Mouse (Mus musculus): Measurements from ENCODE around the gene Cd24a. TPM values are rescaled to one million over a fixed set of nuclear protein-coding genes. Genes with fewer than 3 reads are reported as not detected.

The Cd24a gene
- 269 and 314 TPM in 2 replicates for polyA plus RNA-seq (2016; fragmentation: Nextera tagmentation; extraction: Ambion mirVana)

DNA sequence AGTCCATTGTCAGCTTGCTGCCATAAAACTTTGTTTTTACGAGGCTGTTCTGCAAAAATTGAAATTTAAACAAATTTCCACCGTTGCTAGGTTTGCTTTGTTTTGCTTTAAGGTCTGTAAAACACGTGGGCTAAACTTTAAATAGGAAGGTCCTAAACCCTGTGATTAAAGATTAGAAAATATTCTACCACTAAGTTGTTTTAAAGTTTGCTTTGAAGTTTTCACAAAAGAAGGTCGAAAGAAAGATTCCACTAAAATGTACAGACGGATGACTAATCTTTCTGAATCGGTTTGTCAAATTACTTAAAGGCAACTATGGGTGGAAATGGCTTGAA is at the start of gene Cd24a:
Cd24a (plus strand) TSS at position 288 of the 335 bp plus-strand sequence.
- H3K4me1 ChIP-seq, result peaks cover 35% of the 10 kb centered on the region
- H3K9me3 ChIP-seq (replicated peaks), result no peaks in the 10 kb centered on the region
- H3K4me3 ChIP-seq, result peak within 1 kb of the TSS; percentile 70
- under 1% methylated on average over 6 of the region's 6 CpGs for WGBS
- H3K36me3 ChIP-seq, result peaks cover 15% of the 10 kb centered on the region
- peaks cover 21% of the 10 kb centered on the region for H3K27me3 ChIP-seq (ENCODE audit: low read depth, poor library complexity, severe bottlenecking)
- no peak for DNase-seq (ENCODE audit: low spot score)
- H3K27ac ChIP-seq (replicated peaks), result peak within 1 kb of the TSS; percentile 94

DNA sequence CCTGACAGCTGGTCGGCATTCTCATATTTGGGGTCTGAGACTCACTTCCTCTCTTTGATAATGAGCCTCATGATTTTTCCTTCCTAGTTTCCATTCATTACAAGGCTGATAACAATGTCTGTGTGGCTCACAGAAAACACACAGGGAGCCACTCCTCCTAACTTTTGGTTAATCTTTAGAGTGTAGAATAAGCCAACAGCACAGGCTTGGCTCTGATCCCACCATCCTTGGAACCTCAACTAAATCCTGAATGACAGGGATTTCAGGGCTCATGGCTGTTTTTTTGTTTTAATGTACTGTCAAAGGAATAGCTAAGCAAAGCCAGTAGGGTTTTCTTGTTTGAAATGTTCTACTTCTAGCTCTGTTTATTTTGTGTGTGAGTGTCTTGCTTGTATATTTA is 43.7 kb upstream of the Cd24a start:
- 98% methylated on average over 1 of the region's 1 CpGs for WGBS
- no peak overlapping the region for H3K27ac ChIP-seq (replicated peaks)
- H3K4me3 ChIP-seq, result no peak overlapping the region
- DNase-seq (ENCODE audit: low spot score), result no peak
- H3K9me3 ChIP-seq (replicated peaks), result no peaks in the 10 kb centered on the region
- H3K4me1 ChIP-seq, result peaks cover 3% of the 10 kb centered on the region
- no peaks in the 10 kb centered on the region for H3K27me3 ChIP-seq (ENCODE audit: low read depth, poor library complexity, severe bottlenecking)
- peaks cover 58% of the 10 kb centered on the region for H3K36me3 ChIP-seq

DNA sequence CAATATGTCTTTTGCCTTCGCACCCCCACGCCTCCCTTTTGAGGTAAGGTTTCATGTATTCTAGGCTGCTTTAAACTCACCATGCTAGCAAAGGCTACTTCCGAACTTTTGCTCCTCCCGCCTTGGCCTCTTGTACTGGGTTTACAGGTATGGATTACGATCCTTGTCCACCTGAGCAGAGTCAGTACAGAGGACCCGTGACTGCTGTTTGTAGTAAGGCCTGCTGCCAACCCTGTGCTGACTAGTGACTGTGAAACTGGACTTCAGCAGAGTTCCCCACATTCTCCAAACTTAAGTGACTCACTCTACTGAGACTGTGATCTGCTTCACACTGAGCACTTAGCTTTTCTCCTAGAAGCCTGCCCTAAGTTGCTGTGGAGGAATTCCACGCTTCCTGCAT is 40.4 kb upstream of the Cd24a start:
- no peak overlapping the region for H3K27ac ChIP-seq (replicated peaks)
- H3K9me3 ChIP-seq (replicated peaks), result no peaks in the 10 kb centered on the region
- H3K27me3 ChIP-seq (ENCODE audit: low read depth, poor library complexity, severe bottlenecking), result no peaks in the 10 kb centered on the region
- DNase-seq (ENCODE audit: low spot score), result no peak
- 95% methylated on average over 7 of the region's 7 CpGs for WGBS
- peaks cover 18% of the 10 kb centered on the region for H3K4me1 ChIP-seq
- H3K36me3 ChIP-seq, result peaks cover 27% of the 10 kb centered on the region
- no peak overlapping the region for H3K4me3 ChIP-seq

DNA sequence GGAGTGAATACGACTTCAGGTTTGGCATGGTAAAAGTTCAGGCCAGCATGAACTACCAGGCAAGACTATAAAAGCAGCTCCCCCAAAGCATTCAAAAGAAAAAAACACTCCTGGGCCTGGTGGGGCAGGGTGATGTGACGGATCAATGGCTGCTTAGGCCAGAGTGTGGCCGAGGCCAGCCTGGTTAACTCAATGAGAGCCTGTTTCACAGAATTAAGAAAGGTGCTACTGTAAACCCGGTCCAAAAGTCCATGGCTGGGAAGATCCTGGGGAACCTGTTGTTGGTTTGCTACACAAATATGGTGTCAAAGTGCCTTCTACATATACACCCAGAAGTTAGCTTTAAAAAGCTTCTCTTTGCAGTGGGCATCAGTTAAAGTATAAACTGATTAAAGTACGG is 39.3 kb upstream of the Cd24a start:
- Histone ChIP-seq H3K4me3 (no peak overlapping the region), H3K27me3 (ENCODE audit: low read depth, poor library complexity, severe bottlenecking) (no peaks in the 10 kb centered on the region), H3K27ac (replicated peaks) (no peak overlapping the region), H3K36me3 (peaks cover 16% of the 10 kb centered on the region), H3K9me3 (replicated peaks) (no peaks in the 10 kb centered on the region), H3K4me1 (peaks cover 18% of the 10 kb centered on the region)
- 91% methylated on average over 5 of the region's 5 CpGs for WGBS
- DNase-seq (ENCODE audit: low spot score), result no peak

DNA sequence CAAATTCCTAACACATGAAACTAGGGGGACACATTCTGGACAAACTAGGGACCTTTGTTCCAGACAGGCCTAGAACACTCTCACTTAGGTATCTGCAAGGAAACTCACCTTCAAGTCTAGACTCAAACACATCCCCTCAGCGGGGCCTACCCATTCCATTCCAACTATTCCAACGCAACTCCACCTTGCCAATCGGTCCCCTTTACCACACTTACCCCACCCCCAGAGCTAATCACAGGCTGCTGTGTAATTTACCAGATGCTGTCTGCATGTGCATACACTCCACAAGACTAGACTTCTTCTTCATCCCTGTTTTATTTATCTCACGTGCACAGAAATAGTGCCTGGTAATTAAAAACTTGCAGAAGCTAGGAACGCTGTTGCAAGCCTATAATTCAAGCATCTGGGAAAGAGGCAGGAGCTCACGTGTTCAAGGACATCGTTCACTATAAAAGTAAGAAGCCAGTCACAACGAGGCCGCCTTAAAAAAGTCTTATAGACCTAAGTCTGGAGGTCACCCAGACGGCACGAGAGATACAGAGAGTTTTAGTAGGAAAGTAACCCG is 38.3 kb upstream of the Cd24a start:
- Histone ChIP-seq H3K4me3 (peak overlapping the region; percentile 91), H3K27ac (replicated peaks) (peak overlapping the region; percentile 89), H3K9me3 (replicated peaks) (no peaks in the 10 kb centered on the region), H3K4me1 (peaks cover 18% of the 10 kb centered on the region), H3K36me3 (peaks cover 16% of the 10 kb centered on the region), H3K27me3 (ENCODE audit: low read depth, poor library complexity, severe bottlenecking) (no peaks in the 10 kb centered on the region)
- DNase-seq (ENCODE audit: low spot score), result no peak
- 23% methylated on average over 12 of the region's 12 CpGs for WGBS

DNA sequence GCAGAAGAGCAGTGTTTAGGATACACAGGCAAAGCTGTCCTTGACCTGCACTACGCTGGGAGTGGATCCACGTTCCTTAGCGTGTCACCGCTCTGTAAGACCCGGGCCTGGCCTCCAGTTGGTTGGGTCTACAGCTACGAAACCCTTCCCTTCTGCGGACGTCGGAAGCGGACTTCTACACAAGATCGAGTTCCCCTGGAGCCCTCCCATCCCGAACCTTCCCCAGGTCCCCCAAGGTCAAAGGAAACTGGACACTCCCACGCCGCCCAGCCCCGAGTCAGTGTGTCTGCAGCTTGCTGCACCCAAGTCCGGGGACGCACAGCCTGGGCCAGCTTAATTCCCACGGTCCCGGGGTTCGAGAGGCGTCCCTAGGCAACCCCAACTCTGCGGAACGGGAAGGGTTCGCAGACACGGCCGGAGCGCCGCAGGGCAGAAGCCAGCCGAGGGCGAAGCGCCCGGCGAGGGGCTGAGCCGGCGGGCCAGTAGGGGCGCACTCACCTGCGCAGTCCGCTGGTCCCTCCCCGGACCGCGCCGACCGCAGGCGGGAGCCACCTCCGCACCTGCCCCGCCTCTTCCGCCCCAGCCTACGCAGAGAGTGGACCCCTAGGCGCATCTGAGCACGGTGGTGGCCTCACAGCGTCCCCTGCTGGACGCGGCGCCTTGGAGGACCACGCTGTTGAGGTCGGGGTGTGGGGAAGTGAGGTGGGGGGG is 37.5 kb upstream of the Cd24a start, which contains the start of gene 1700021F05Rik:
1700021F05Rik (minus strand) TSS at position 553 of the 711 bp plus-strand sequence.
- Histone ChIP-seq H3K27ac (replicated peaks) (peak within 1 kb of the TSS; percentile 89), H3K36me3 (peaks cover 10% of the 10 kb centered on the region), H3K9me3 (replicated peaks) (no peaks in the 10 kb centered on the region), H3K27me3 (ENCODE audit: low read depth, poor library complexity, severe bottlenecking) (no peaks in the 10 kb centered on the region), H3K4me1 (peaks cover 18% of the 10 kb centered on the region), H3K4me3 (peak within 1 kb of the TSS; percentile 91)
- DNase-seq (ENCODE audit: low spot score), result peak; percentile 96
- WGBS, result under 1% methylated on average over 52 of the region's 56 CpGs

DNA sequence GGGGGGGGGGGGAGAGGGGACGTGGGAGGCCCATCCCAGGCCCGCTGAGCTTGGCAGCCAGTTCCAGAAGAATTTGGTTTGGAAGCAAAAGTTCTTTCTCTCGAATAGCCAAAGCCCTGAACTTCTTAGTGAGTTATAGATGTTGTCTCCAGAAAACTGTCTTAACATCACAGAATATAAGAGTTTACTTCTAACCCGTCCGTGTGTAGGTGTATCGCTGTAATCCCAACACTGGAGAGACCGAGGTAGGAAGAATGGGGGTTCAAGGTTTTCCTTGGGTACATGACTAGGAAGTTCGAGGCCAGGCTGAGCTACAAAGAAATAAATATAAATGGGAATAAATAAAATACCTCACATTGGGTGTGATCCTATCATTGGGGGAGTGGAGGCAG is 36.9 kb upstream of the Cd24a start:
- DNase-seq (ENCODE audit: low spot score), result no peak
- H3K36me3 ChIP-seq, result peaks cover 4% of the 10 kb centered on the region
- H3K27me3 ChIP-seq (ENCODE audit: low read depth, poor library complexity, severe bottlenecking), result no peaks in the 10 kb centered on the region
- H3K4me3 ChIP-seq, result peak overlapping the region; percentile 91
- H3K4me1 ChIP-seq, result peaks cover 18% of the 10 kb centered on the region
- 53% methylated on average over 8 of the region's 8 CpGs for WGBS
- H3K9me3 ChIP-seq (replicated peaks), result no peaks in the 10 kb centered on the region
- H3K27ac ChIP-seq (replicated peaks), result peak overlapping the region; percentile 89

DNA sequence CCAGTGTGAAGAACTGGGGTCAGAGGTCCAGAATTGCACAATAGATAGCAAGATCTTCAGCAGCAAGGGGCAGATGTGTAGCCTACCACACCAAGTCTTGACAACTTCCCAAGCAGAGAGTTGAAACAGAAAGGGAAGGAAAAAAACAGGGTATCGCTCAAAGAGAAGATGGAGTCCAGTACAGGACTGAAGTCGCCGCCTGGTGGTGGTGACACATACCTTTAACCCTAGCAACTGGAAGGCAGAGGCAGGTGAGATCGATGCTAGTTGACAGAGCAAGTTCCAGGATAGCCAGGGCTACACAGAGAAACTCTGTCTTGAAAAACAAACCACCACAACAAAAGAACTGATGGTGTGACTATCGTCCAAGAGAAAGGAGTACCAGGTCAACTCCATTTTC is 28.7 kb upstream of the Cd24a start:
- no peak for DNase-seq (ENCODE audit: low spot score)
- no peaks in the 10 kb centered on the region for H3K27me3 ChIP-seq (ENCODE audit: low read depth, poor library complexity, severe bottlenecking)
- H3K27ac ChIP-seq (replicated peaks), result no peak overlapping the region
- no peaks in the 10 kb centered on the region for H3K36me3 ChIP-seq
- WGBS, result 56% methylated on average over 5 of the region's 5 CpGs
- no peaks in the 10 kb centered on the region for H3K9me3 ChIP-seq (replicated peaks)
- peaks cover 9% of the 10 kb centered on the region for H3K4me1 ChIP-seq
- H3K4me3 ChIP-seq, result no peak overlapping the region

DNA sequence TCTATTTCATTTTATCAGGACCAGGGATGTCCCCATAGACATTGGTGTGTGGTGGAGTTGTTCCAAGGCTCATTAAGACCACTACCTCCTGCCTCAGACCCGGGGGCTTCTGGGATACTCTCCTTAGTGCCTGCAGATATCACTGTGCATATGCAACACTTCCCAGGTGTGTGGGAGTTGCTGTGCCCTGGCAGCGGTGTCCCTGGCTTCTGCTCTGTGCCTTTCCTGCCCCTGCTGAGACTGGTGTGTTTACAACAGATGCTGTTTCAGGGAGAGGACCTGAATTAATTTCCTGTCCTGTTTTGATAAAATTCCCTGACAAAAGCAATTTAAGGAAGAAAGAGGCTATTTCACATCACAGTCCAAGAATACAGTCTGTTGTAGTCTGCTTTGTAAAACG is 27.2 kb upstream of the Cd24a start:
- H3K27me3 ChIP-seq (ENCODE audit: low read depth, poor library complexity, severe bottlenecking), result no peaks in the 10 kb centered on the region
- no peak overlapping the region for H3K27ac ChIP-seq (replicated peaks)
- no peak for DNase-seq (ENCODE audit: low spot score)
- H3K36me3 ChIP-seq, result no peaks in the 10 kb centered on the region
- no peaks in the 10 kb centered on the region for H3K9me3 ChIP-seq (replicated peaks)
- H3K4me1 ChIP-seq, result peaks cover 9% of the 10 kb centered on the region
- H3K4me3 ChIP-seq, result no peak overlapping the region
- 40% methylated on average over 3 of the region's 3 CpGs for WGBS

DNA sequence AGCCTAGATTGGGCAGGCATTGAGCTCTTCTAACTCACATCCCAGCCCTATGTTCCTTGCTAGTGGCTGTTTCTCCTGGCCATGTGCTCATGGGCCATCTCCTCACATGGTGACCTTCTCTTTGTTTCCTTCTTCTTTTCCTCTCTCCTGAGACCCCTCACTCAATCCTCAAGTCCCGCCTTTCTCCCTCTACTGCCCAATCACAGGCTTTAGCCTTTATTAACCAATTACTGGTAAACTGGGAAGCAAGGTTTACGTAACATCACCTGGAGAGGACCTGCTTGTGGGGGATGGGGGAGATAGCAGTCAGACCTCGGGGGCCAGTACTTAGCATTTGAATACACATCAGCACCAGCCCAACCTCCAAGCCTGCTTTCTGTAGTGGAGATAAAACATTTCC is 26.7 kb upstream of the Cd24a start:
- no peaks in the 10 kb centered on the region for H3K36me3 ChIP-seq
- DNase-seq (ENCODE audit: low spot score), result no peak
- H3K4me3 ChIP-seq, result no peak overlapping the region
- no peaks in the 10 kb centered on the region for H3K9me3 ChIP-seq (replicated peaks)
- H3K27ac ChIP-seq (replicated peaks), result no peak overlapping the region
- H3K4me1 ChIP-seq, result peaks cover 9% of the 10 kb centered on the region
- 28% methylated on average over 3 of the region's 3 CpGs for WGBS
- no peaks in the 10 kb centered on the region for H3K27me3 ChIP-seq (ENCODE audit: low read depth, poor library complexity, severe bottlenecking)

DNA sequence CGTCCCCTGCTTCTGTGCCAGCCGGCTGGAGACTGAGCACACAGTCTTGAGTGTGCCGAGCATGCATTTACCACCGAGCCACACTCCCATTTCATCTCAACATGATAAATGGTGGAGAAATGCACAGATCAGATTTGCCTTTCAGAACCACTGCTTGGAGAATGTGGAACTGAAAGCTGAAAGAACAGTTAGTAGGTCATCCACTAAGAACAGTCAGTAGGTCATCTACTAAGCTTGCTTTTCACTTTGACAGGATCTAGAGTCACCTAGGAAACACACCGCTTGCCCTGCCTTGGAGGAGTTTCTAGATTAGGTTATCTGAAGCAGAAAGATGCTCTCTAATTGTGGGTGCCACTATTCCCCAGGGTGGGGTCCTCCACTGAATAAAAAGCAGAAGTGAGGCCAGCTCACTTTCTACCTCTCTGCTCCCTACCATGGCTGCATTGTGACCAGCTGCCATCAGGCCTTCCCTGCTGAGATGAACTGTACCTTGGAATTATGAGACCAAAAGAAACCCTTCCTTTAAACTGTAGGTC is 20.4 kb upstream of the Cd24a start:
- WGBS, result 92% methylated on average over 5 of the region's 5 CpGs
- no peak overlapping the region for H3K27ac ChIP-seq (replicated peaks)
- no peak overlapping the region for H3K4me3 ChIP-seq
- no peaks in the 10 kb centered on the region for H3K9me3 ChIP-seq (replicated peaks)
- no peaks in the 10 kb centered on the region for H3K36me3 ChIP-seq
- no peaks in the 10 kb centered on the region for H3K27me3 ChIP-seq (ENCODE audit: low read depth, poor library complexity, severe bottlenecking)
- DNase-seq (ENCODE audit: low spot score), result no peak
- no peaks in the 10 kb centered on the region for H3K4me1 ChIP-seq

DNA sequence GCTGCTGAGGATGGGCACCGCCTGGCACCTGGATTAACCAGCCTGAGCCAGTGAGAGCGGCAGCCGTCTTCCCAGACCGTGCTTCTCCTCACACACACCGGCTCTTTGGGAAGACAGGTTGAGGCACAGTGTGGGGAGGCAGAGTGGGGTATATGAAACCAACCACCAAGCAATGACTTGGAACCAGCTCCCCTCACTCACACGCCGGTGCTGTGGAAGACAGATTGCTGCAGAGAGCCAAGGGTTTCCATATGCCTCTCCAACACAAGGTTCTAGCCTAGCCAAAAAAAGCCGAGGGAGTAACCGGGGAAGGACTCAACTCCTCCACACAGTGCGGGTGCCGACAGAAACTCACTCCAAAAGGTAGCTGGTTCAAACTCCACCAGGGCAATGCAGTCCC is 18.8 kb upstream of the Cd24a start:
- H3K4me1 ChIP-seq, result no peaks in the 10 kb centered on the region
- H3K4me3 ChIP-seq, result no peak overlapping the region
- no peak overlapping the region for H3K27ac ChIP-seq (replicated peaks)
- no peak for DNase-seq (ENCODE audit: low spot score)
- no peaks in the 10 kb centered on the region for H3K36me3 ChIP-seq
- H3K9me3 ChIP-seq (replicated peaks), result 0 out of 2 replicates have a peak, but pooled peaks cover 3% of the 10 kb centered on the region
- H3K27me3 ChIP-seq (ENCODE audit: low read depth, poor library complexity, severe bottlenecking), result no peaks in the 10 kb centered on the region
- 81% methylated on average over 11 of the region's 11 CpGs for WGBS

DNA sequence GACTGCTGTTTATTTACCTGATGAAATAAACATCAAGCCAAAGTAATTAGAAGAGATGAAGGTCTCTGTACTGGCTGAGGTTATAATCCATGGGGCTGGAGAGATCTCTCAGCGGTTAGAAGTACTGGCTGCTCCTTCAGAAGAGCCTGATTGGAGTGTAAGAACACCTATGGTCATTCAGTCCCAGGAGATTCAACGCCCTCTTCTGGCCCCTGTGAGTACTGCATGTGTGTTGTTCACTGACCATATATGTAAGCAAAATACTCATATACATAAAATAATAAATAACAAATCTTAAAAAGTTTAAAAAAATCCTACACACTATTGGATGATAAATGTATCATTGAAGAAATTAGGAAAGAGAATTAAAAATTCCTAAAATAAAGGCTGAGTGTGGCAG is 17.3 kb upstream of the Cd24a start:
- no peaks in the 10 kb centered on the region for H3K4me1 ChIP-seq
- no peak overlapping the region for H3K27ac ChIP-seq (replicated peaks)
- DNase-seq (ENCODE audit: low spot score), result no peak
- 39% methylated on average over 2 of the region's 2 CpGs for WGBS
- H3K4me3 ChIP-seq, result no peak overlapping the region
- no peaks in the 10 kb centered on the region for H3K27me3 ChIP-seq (ENCODE audit: low read depth, poor library complexity, severe bottlenecking)
- H3K36me3 ChIP-seq, result no peaks in the 10 kb centered on the region
- 0 out of 2 replicates have a peak, but pooled peaks cover 3% of the 10 kb centered on the region for H3K9me3 ChIP-seq (replicated peaks)
